Mouse (Mus musculus): ENCODE measurements around the gene Bcl2.
A peak's percentile ranks its signal among the peaks of the same experiment; 100 is the strongest.

The Bcl2 gene

DNA sequence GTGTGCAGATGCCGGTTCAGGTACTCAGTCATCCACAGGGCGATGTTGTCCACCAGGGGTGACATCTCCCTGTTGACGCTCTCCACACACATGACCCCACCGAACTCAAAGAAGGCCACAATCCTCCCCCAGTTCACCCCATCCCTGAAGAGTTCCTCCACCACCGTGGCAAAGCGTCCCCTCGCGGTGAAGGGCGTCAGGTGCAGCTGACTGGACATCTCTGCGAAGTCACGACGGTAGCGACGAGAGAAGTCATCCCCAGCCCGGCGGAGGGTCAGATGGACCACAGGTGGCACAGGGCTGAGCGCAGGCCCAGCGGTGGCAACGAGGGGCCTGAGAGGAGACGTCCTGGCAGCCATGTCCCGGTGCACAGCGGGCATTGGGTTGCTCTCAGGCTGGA, 1.7 kb downstream of the Bcl2 start:
- peak; percentile 70 for DNase-seq

DNA sequence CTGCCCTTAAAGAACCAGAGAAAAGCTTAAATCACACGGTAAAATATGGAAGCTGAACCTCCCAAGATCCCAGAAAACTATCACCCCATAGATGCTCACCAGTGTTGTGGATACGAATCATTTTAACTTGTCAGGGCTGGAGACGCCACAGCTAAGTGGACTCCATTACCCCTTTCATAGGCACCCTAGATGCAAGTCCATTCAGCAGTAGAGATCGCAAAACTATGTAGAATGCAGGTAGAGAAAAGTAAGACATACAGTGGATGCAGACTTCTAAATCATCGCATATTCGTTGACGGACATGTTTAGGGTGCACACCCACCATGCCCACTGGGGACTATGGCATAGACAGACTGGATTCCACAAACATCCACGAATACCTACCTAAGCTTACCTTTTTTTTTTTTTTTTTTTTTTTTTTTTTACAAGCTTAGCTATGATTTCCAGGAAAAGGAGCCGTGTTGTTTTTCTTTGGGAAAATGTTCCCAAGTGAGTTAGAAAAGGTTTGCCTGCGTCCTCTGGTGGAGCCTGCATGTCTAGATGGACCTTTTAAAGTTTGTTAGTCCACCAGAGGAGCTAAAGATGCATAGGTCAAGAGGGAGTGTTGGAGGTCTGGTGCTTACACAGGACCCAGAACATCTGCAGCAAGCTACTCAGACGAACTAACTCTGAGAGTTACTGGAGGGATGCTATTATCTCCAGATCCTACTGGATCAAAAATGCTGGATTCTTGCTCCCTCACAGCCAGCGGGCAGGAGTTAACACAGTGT, 2.5 kb downstream of the Bcl2 start:
- DNase-seq: no peak

DNA sequence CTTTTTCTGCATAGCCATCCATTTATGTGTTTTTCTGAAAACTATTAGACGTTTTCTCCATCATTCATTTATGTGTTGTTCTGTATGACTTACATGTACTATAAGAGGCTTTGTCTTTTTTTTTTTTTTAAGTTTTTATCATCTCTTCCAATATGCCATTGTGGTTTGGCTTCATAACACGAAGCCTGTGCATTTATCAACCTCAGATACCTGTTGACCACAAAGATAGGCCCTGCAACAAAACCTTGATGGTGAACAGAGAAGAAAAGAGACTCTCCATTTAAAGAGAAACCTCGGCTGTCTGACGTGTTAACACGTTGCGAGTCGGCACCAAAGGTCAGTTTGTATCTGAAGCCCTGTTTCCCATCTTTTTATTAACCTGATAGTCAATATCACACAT, 3.9 kb downstream of the Bcl2 start:
- no peak for DNase-seq

- no peak for DNase-seq
These were observed 6.8 kb downstream of the Bcl2 start for GRCm38 (mm10) chr1:106707036-106707880.

DNA sequence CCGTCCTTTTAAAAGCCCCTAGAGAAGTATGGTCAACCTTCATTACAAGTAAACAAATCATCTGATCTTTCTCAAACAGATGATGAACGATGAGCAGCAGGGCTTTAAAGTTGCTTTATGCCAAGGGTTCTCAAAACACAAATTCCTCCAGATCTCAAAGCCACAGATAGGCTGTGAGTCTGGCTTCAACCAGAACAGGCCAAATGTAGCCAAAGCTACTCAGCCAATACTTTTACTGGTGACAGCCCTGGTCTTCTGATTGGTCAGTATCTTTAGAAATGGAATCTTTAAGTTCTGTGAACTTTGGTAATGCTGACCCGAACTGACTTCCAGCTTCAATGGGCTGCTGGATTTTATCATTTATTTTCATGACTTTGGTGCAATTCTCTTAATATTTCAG, 10.9 kb downstream of the Bcl2 start:
- no peak for DNase-seq

GRCm38 (mm10) chr1:106702471-106703175, 11.5 kb downstream of the Bcl2 start:
- peak; percentile 21 for DNase-seq

DNA sequence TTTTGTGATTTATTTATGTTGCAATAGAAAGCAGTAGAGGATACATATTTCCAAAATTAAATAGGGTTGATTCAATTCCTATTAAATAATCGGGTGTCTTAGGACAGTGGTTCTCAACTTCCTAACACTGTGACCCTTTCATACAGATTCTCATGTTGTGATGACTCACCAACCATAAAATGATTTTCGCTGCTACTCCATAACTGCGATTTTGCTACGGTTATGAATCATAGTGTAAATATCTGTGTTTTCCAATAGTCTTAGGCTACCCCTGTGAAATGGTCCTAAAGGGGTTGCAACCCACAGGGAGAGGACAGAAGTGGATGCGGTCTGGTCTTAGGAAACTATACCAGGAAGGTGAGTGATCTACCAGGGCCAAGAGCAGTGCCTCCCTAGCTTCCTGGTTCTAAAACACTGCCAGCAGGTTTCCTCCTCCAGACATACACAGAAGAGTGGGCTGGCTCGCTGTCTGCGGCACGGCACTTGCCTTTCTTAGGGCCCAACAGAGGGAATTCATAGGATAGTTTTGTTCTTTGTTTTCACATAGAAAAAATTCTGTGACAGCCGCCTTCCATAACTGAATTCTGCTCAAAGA, 13.5 kb downstream of the Bcl2 start:
- no peak for DNase-seq

DNA sequence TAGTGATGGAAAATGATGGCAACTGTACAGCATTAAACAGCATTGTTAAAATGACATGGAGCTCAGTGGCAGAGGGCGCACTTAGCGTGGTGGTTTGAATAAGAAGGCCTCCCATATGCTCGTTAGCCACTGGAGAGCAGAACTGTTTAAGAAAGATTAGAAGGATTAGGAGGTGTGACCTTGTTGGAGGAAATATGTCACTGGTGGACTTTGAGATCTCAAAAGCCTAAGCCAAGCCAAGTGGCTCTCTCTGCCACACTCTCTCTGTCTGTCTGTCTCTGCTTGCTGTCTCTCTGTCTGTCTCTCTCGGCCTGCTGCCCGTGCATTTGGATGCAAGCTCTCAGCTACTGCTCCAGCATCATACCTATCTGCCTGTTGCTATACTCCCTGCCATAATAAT, 17.6 kb downstream of the Bcl2 start:
- no peak for DNase-seq

DNA sequence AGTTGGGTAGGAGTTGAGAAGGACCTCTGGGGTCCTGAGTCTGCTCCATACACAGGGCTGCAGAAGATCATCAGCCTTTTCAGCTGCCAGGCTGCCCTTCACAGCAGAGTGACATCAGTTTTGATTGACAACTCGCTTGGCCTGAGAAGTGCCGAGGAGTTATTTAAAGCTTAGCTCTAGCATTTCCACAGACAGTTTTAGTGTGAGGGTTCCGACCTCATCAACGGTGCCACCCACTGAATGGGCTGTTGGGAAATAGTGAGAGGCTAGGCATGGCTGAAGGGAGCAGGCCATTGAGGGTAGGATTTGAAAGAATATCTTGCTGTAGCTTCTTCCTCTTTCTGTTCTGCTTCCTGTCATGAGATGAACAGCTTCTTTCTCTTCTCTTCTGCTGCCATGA, 18.4 kb downstream of the Bcl2 start:
- DNase-seq: no peak

GRCm38 (mm10) chr1:106694316-106694715, 19.8 kb downstream of the Bcl2 start:
- DNase-seq: no peak

DNA sequence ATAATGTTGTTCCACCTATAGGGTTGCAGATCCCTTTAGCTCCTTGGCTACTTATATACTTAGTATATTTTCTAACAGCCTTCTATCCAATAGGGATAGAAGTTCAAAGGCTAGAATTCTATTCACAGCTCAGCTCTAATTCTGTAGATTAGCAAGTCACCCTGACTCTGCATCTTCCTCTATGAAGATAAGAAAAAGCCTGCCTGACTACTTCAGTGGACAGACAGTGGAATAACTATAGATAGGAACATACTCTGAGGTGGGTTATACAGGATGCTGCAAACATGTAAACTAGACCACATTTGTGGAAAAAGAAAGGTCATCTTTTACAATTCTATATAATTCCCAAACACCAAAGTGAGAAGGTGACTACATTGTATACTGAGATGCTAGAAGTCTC, 21.5 kb downstream of the Bcl2 start:
- no peak for DNase-seq

DNA sequence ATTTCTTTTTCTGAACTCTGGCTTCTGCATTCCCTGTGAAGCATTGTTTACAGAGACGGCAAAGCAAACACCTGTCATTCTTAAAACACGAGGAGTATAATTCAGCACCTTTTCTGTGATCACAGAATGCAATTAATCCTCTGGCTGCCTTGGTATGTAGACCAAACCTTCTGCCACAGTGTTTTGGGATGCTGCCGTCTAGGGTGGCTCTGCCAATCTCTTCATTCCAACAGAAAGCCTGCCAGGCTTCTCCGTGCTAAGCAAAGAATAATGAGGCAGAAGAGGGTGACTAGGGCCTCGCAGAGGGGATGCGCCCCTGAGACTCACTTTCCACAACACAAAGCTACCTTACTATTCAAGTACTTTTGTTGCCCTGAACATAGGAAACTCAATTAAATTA, 23.2 kb downstream of the Bcl2 start:
- DNase-seq: no peak

DNA sequence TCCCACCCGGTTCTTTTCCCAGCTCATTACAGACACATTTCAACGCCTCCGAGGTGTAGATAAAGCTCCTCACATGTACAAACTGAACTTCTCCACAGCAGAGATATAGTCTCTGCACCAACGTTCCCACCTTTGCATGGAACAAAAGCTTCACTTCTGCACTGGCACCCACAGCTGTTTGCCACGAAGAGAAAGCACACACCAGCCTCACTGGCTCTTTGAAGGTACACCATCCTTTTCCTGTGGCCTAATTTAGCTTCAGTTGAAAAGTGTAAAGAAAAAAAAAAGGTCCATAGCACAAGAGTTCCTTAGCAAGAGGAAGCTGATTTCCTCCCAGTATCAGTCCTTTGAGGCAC, 25.9 kb downstream of the Bcl2 start:
- no peak for DNase-seq

GRCm38 (mm10) chr1:106687435-106688160, 26.5 kb downstream of the Bcl2 start:
- no peak for DNase-seq

GRCm38 (mm10) chr1:106685702-106686101, 28.4 kb downstream of the Bcl2 start:
- no peak for DNase-seq

DNA sequence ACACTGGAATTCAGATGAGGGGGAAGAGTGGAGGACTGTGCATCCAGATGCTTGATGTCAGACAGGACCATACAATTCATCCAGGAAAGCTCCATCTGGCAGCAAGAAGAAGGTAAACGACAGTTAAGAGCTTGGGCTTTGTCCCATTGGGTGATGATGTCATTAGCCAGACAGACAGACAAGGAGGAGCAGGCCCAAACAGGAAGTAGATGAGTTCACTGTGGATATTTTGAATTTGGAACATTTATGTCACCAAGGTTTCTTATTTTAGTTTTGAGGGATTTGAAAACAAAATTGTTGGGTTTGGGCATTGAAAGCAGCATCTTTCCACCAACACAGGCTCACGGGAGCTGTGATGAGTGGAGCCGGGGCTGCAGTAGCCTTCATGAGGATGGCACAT, 29.5 kb downstream of the Bcl2 start:
- DNase-seq: no peak

DNA sequence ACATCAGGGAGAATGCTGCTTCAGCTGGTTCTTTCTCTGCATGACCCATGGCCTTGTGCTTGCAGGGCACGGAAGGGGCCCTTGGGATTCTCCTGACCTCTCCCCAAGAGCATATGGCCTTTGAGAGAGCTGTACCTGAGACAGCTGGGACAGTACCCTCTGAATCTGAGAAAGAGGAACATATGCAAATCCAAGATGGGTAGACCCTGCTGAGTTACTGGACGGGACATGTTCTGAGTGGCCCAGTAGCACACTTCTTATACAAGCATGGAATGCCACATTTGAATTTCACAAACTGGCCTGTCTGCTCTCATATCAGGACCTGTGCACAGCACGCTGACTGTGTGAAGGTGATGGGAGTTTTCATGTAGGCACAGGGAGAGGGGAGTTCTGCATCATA, 31.2 kb downstream of the Bcl2 start:
- no peak for DNase-seq

DNA sequence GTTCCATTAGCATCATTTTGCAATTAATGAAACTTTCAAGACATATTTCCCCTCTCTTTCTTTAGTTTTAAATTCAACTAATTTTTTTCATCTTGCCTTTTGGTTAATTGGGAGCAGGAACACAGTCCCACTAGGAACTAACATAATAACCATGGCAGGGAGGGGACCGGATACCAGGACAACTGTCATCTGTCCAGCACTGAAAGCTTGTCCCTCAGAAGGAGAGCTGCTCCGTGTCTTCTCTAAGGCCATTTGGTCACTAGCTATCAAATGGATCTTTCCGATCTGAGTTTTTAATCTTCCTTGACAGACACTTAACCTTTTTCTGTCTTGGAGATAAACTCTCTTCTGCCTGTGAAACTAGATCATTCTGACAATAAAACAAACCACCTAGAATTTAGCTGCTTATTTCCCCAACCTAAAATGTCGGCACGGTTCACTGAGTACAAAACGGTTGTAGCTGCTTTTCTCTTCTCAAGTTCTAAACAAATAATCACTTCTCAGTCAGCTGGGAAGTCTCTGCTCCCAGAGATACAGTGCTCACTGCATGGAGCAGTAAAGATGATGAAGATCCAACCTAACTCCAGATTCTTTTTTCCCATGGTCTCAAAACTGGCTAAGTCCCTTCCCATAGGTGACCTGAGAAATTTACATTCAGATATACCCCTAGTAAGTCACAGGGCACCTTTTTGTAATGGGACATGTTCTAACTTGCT, 34.1 kb downstream of the Bcl2 start:
- DNase-seq: no peak

- no peak for DNase-seq
These were observed 36.0 kb downstream of the Bcl2 start for GRCm38 (mm10) chr1:106678060-106678478.

DNA sequence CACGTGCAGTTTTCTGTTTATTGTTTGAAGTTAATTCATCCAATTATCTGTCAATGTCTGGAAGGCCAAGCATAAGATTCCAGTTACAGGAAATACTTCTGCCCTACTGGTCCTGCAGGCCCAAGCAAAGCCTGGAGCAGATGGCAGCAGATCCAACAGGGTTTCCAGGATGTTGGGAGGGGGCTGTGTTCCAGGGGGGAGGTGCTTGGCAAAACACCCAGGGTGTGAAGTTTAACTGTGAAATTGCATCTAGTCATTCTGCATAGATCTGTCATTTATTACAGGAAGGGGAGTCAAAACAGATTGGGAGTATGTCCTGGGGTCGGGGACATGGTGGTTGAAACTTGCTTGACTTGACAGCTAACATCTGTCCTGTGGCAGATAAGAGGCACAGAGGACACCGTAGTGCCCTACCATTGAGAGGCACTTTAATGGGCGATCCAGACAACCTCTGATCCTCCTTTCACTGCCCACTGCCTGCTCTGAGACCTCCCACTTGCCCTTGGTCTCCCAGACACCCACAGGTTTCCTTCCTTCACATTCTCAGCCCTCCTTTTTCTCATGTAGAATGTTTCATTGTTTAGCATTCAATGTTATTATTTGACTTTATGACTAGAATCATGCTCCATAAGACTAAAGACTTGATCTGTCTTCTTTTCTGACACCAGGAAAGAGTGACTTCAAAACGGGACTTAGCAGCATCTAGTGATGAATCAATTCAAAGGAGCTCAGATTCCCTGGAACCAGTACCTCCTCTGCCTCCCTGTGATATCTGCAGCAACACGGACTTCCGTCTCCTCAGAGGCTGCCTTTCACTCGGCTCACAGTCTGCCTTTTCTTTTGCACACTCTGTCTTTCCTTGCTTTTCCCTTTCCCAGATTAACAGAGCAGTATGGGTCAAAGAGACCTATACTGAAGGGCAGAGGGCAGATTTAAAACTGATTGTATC, 47.7 kb downstream of the Bcl2 start:
- DNase-seq: no peak

GRCm38 (mm10) chr1:106664978-106665377, 49.1 kb downstream of the Bcl2 start:
- DNase-seq: no peak
